18 mouse cellular contexts compared by ENCODE assay signal in the genomic region with DNA sequence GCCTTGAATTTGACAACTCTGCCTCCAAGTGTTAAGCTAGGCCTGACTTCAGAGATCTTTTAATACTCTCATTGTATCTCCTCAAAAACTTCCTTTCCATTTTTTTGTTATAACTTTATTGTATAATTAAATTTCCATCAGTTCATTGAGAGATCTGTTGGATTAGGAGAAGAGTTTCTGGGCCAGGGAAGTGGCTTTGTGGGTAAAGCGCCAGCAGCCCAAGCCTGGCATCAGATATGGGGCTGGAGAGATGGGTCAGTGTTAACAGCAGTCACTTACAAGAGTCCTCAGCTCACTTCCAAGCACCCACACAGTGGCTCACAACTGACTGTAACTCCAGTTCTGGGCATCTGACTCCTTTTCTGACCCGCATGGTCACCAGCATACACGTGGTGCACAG.
"Had no signal": no experiment of that assay in that cellular context is flagged by ENCODE, and none has a peak within 500 bp of the region (broad histone marks: within the 10 kb centered on the region; RNA-seq: fewer than 3 reads in every experiment).

No protein-coding gene starts in this region.

- H3K36me3 ChIP-seq: liver, embryonic 15.5 days; lung, embryonic 15.5 days; midbrain, embryonic 10.5 days; neural tube, embryonic 12.5 days; stomach, embryonic 15.5 days had no signal

- H3K27ac ChIP-seq: liver, embryonic 15.5 days; lung, embryonic 15.5 days; macrophage; midbrain, embryonic 10.5 days; neural tube, embryonic 12.5 days; stomach, embryonic 15.5 days; stomach, postnatal 0 days had no signal

- H3K4me1 ChIP-seq: liver, embryonic 15.5 days; lung, embryonic 15.5 days; neural tube, embryonic 12.5 days; stomach, embryonic 15.5 days had no signal

- ATAC-seq: lung, postnatal 0 days; midbrain, embryonic 16.5 days had no signal

- DNase-seq: liver, postnatal 0 days; lung, adult 2 months; lung, postnatal 14 days; lung, postnatal 36 days; midbrain, embryonic 14.5 days; right cerebral cortex, postnatal 14 days; thymus, adult 2 months; thymus, postnatal 25 days; thymus, postnatal 4 days had no signal

- H3K4me3 ChIP-seq: liver, embryonic 15.5 days; lung, embryonic 15.5 days; midbrain, embryonic 10.5 days; neural tube, embryonic 12.5 days; stomach, embryonic 15.5 days had no signal

- H3K9me3 ChIP-seq: liver, embryonic 15.5 days; lung, embryonic 15.5 days; midbrain, embryonic 10.5 days; neural tube, embryonic 12.5 days; stomach, embryonic 15.5 days had no signal

- H3K9ac ChIP-seq: liver, embryonic 15.5 days; liver, postnatal 0 days; lung, embryonic 15.5 days; neural tube, embryonic 12.5 days; stomach, embryonic 15.5 days had no signal

- H3K4me2 ChIP-seq: liver, embryonic 15.5 days; lung, embryonic 15.5 days; neural tube, embryonic 12.5 days; stomach, embryonic 15.5 days had no signal

- H3K27me3 ChIP-seq: liver, embryonic 15.5 days; lung, embryonic 15.5 days; neural tube, embryonic 12.5 days; stomach, embryonic 15.5 days had no signal
